Mouse (Mus musculus) megakaryocyte, embryonic 14.5 days (primary cell): Measurements from ENCODE around the gene Kif18b.

Experiments used
- FLI1 ChIP-seq: IDR thresholded peaks from 2 replicates; pipeline ENCODE4 v1.6.1; 2012; ENCODE audit warnings: low read length, inconsistent platforms, mixed read lengths
- GATA1 ChIP-seq: IDR thresholded peaks from 3 replicates; pipeline ENCODE4 v1.6.1; 2012; ENCODE audit warnings: mixed read lengths, low read length, inconsistent platforms, borderline replicate concordance

DNA sequence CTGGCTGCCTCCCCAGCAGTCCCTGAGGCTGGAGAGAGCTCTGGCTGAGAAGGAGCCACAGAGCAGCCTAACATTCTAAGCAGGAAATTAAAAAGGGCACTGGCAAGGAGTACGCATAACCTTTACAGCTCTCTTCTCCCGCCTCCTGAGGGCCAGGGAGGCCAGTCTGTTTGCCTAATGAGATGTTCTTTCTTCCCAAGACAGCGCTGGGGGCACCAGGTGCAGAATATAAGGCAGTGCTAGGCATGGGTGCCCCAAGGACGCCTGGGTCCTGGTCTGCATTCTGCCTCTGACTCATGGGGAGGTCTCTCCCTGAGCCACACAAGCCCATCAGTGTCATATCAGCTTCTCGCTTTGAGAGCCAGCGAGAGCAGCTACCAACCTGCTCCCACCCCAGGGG, 3.4 kb downstream of the Kif18b start:
- TF ChIP-seq GATA1 (no peak), FLI1 (no peak)
